Mouse (Mus musculus): Measurements from ENCODE around the gene Gpr146. TPM values are rescaled to one million over a fixed set of nuclear protein-coding genes. Genes with fewer than 3 reads are reported as not detected.
A peak's percentile ranks its signal among the peaks of the same experiment; 100 is the strongest.

The Gpr146 gene
- polyA plus RNA-seq, 1 experiment from 2014 or later = 2.5 TPM

GRCm38 (mm10) chr5:139365827-139366226 lies 11.7 kb upstream of the Gpr146 start:
- no peak for ATAC-seq
- no peak overlapping the region for H3K4me3 ChIP-seq (ENCODE audit: low read length)
- no peaks in the 10 kb centered on the region for H3K27me3 ChIP-seq (replicated peaks; ENCODE audit: control insufficient read depth, insufficient read depth, low read length)
- 94% methylated on average over 1 of the region's 1 CpGs for WGBS
- H3K4me2 ChIP-seq (ENCODE audit: low read depth, low read length) = no peak overlapping the region
- no peak overlapping the region for H3K9ac ChIP-seq (ENCODE audit: low read depth, low read length)
- H3K4me1 ChIP-seq (ENCODE audit: control insufficient read depth, insufficient read depth, low read length) = peaks cover 12% of the 10 kb centered on the region
- no peak overlapping the region for H3K27ac ChIP-seq (ENCODE audit: low read length)
- no peaks in the 10 kb centered on the region for H3K9me3 ChIP-seq (ENCODE audit: control insufficient read depth, low read length)
- no peaks in the 10 kb centered on the region for H3K36me3 ChIP-seq (ENCODE audit: control insufficient read depth, insufficient read depth, low read length)

- Histone ChIP-seq H3K27me3 (replicated peaks; ENCODE audit: control insufficient read depth, insufficient read depth, low read length) (no peaks in the 10 kb centered on the region), H3K4me2 (ENCODE audit: low read depth, low read length) (no peak overlapping the region), H3K9me3 (ENCODE audit: control insufficient read depth, low read length) (no peaks in the 10 kb centered on the region), H3K4me1 (ENCODE audit: control insufficient read depth, insufficient read depth, low read length) (peaks cover 15% of the 10 kb centered on the region), H3K9ac (ENCODE audit: low read depth, low read length) (no peak overlapping the region), H3K4me3 (ENCODE audit: low read length) (no peak overlapping the region), H3K36me3 (ENCODE audit: control insufficient read depth, insufficient read depth, low read length) (no peaks in the 10 kb centered on the region), H3K27ac (ENCODE audit: low read length) (no peak overlapping the region)
- 77% methylated on average over 11 of the region's 11 CpGs for WGBS
- ATAC-seq = no peak
Measured at GRCm38 (mm10) chr5:139366484-139366883, 11.0 kb upstream of the Gpr146 start.

- no peaks in the 10 kb centered on the region for H3K9me3 ChIP-seq (ENCODE audit: control insufficient read depth, low read length)
- WGBS = 83% methylated on average over 4 of the region's 4 CpGs
- no peak overlapping the region for H3K27ac ChIP-seq (ENCODE audit: low read length)
- H3K9ac ChIP-seq (ENCODE audit: low read depth, low read length) = no peak overlapping the region
- no peaks in the 10 kb centered on the region for H3K36me3 ChIP-seq (ENCODE audit: control insufficient read depth, insufficient read depth, low read length)
- peaks cover 20% of the 10 kb centered on the region for H3K4me1 ChIP-seq (ENCODE audit: control insufficient read depth, insufficient read depth, low read length)
- H3K4me3 ChIP-seq (ENCODE audit: low read length) = no peak overlapping the region
- H3K27me3 ChIP-seq (replicated peaks; ENCODE audit: control insufficient read depth, insufficient read depth, low read length) = no peaks in the 10 kb centered on the region
- H3K4me2 ChIP-seq (ENCODE audit: low read depth, low read length) = no peak overlapping the region
- no peak for ATAC-seq
Measured at GRCm38 (mm10) chr5:139367884-139368458, 9.5 kb upstream of the Gpr146 start.

- Histone ChIP-seq H3K4me1 (ENCODE audit: control insufficient read depth, insufficient read depth, low read length) (peaks cover 20% of the 10 kb centered on the region), H3K36me3 (ENCODE audit: control insufficient read depth, insufficient read depth, low read length) (no peaks in the 10 kb centered on the region), H3K4me3 (ENCODE audit: low read length) (no peak overlapping the region), H3K27ac (ENCODE audit: low read length) (no peak overlapping the region), H3K9ac (ENCODE audit: low read depth, low read length) (no peak overlapping the region), H3K27me3 (replicated peaks; ENCODE audit: control insufficient read depth, insufficient read depth, low read length) (no peaks in the 10 kb centered on the region), H3K9me3 (ENCODE audit: control insufficient read depth, low read length) (no peaks in the 10 kb centered on the region), H3K4me2 (ENCODE audit: low read depth, low read length) (no peak overlapping the region)
- WGBS = 80% methylated on average over 11 of the region's 11 CpGs
- ATAC-seq = no peak
Measured at GRCm38 (mm10) chr5:139368638-139369320, 8.7 kb upstream of the Gpr146 start.

GRCm38 (mm10) chr5:139370336-139370735 lies 7.2 kb upstream of the Gpr146 start:
- Histone ChIP-seq H3K36me3 (ENCODE audit: control insufficient read depth, insufficient read depth, low read length) (no peaks in the 10 kb centered on the region), H3K4me3 (ENCODE audit: low read length) (no peak overlapping the region), H3K4me1 (ENCODE audit: control insufficient read depth, insufficient read depth, low read length) (peaks cover 14% of the 10 kb centered on the region), H3K9me3 (ENCODE audit: control insufficient read depth, low read length) (no peaks in the 10 kb centered on the region), H3K27me3 (replicated peaks; ENCODE audit: control insufficient read depth, insufficient read depth, low read length) (no peaks in the 10 kb centered on the region), H3K27ac (ENCODE audit: low read length) (no peak overlapping the region), H3K4me2 (ENCODE audit: low read depth, low read length) (no peak overlapping the region), H3K9ac (ENCODE audit: low read depth, low read length) (no peak overlapping the region)
- WGBS = 83% methylated on average over 6 of the region's 6 CpGs
- ATAC-seq = no peak

GRCm38 (mm10) chr5:139371118-139371517 lies 6.4 kb upstream of the Gpr146 start:
- Histone ChIP-seq H3K9me3 (ENCODE audit: control insufficient read depth, low read length) (no peaks in the 10 kb centered on the region), H3K27ac (ENCODE audit: low read length) (no peak overlapping the region), H3K27me3 (replicated peaks; ENCODE audit: control insufficient read depth, insufficient read depth, low read length) (no peaks in the 10 kb centered on the region), H3K36me3 (ENCODE audit: control insufficient read depth, insufficient read depth, low read length) (no peaks in the 10 kb centered on the region), H3K4me1 (ENCODE audit: control insufficient read depth, insufficient read depth, low read length) (peaks cover 13% of the 10 kb centered on the region), H3K4me2 (ENCODE audit: low read depth, low read length) (peak overlapping the region; percentile 92), H3K9ac (ENCODE audit: low read depth, low read length) (peak overlapping the region; percentile 97), H3K4me3 (ENCODE audit: low read length) (peak overlapping the region; percentile 74)
- ATAC-seq = no peak
- 64% methylated on average over 5 of the region's 5 CpGs for WGBS

- Histone ChIP-seq H3K9me3 (ENCODE audit: control insufficient read depth, low read length) (no peaks in the 10 kb centered on the region), H3K27ac (ENCODE audit: low read length) (peak overlapping the region; percentile 82), H3K4me3 (ENCODE audit: low read length) (peak overlapping the region; percentile 74), H3K4me1 (ENCODE audit: control insufficient read depth, insufficient read depth, low read length) (peaks cover 16% of the 10 kb centered on the region), H3K4me2 (ENCODE audit: low read depth, low read length) (peak overlapping the region; percentile 92), H3K27me3 (replicated peaks; ENCODE audit: control insufficient read depth, insufficient read depth, low read length) (no peaks in the 10 kb centered on the region), H3K36me3 (ENCODE audit: control insufficient read depth, insufficient read depth, low read length) (no peaks in the 10 kb centered on the region), H3K9ac (ENCODE audit: low read depth, low read length) (peak overlapping the region; percentile 97)
- WGBS = 1% methylated on average over 39 of the region's 39 CpGs
- ATAC-seq = peak; percentile 94
Measured at GRCm38 (mm10) chr5:139371631-139372401, 5.7 kb upstream of the Gpr146 start.

GRCm38 (mm10) chr5:139373126-139373525 lies 4.4 kb upstream of the Gpr146 start:
- no peak for ATAC-seq
- peaks cover 27% of the 10 kb centered on the region for H3K4me1 ChIP-seq (ENCODE audit: control insufficient read depth, insufficient read depth, low read length)
- H3K4me3 ChIP-seq (ENCODE audit: low read length) = no peak overlapping the region
- WGBS = 82% methylated on average over 3 of the region's 3 CpGs
- H3K9ac ChIP-seq (ENCODE audit: low read depth, low read length) = no peak overlapping the region
- H3K27ac ChIP-seq (ENCODE audit: low read length) = no peak overlapping the region
- H3K9me3 ChIP-seq (ENCODE audit: control insufficient read depth, low read length) = no peaks in the 10 kb centered on the region
- no peaks in the 10 kb centered on the region for H3K27me3 ChIP-seq (replicated peaks; ENCODE audit: control insufficient read depth, insufficient read depth, low read length)
- no peak overlapping the region for H3K4me2 ChIP-seq (ENCODE audit: low read depth, low read length)
- no peaks in the 10 kb centered on the region for H3K36me3 ChIP-seq (ENCODE audit: control insufficient read depth, insufficient read depth, low read length)

GRCm38 (mm10) chr5:139373889-139374444 lies 3.5 kb upstream of the Gpr146 start:
- Histone ChIP-seq H3K9ac (ENCODE audit: low read depth, low read length) (no peak overlapping the region), H3K27me3 (replicated peaks; ENCODE audit: control insufficient read depth, insufficient read depth, low read length) (no peaks in the 10 kb centered on the region), H3K27ac (ENCODE audit: low read length) (peak overlapping the region; percentile 36; the same call in 1 of the 2 replicates), H3K4me1 (ENCODE audit: control insufficient read depth, insufficient read depth, low read length) (peaks cover 33% of the 10 kb centered on the region), H3K4me3 (ENCODE audit: low read length) (no peak overlapping the region), H3K9me3 (ENCODE audit: control insufficient read depth, low read length) (no peaks in the 10 kb centered on the region), H3K4me2 (ENCODE audit: low read depth, low read length) (peak overlapping the region; percentile 13; the same call in 1 of the 2 replicates), H3K36me3 (ENCODE audit: control insufficient read depth, insufficient read depth, low read length) (no peaks in the 10 kb centered on the region)
- 76% methylated on average over 6 of the region's 6 CpGs for WGBS
- ATAC-seq = no peak
